Mouse (Mus musculus) ovary, postnatal 36 days (tissue): ENCODE results near the gene Adamts6.

Source experiments
- DNase-seq: peaks from one replicate; pipeline ENCODE4 v3.0.0; 2022; ENCODE audit warnings: low spot score, mixed read lengths

Adamts6 gene

DNA sequence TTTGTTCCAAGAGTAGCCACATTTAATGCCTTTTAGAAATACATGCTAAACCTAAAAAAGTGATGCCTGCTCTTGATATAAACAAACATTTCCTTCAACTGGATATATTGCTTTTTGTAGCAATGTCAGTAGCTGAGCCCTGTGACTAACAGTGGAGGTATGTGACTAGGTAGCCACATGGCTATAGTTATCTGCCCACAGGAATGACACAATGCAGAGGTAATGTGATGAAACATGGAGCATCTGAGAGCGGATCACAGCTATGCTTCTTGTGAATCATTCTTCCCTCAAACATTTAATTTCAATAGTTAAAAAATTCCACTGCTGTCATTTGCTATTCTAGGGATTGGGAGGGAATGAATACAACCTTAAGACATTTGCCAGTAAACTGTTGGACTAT, 172.7 kb downstream of the Adamts6 start:
- DNase-seq, result no peak

DNA sequence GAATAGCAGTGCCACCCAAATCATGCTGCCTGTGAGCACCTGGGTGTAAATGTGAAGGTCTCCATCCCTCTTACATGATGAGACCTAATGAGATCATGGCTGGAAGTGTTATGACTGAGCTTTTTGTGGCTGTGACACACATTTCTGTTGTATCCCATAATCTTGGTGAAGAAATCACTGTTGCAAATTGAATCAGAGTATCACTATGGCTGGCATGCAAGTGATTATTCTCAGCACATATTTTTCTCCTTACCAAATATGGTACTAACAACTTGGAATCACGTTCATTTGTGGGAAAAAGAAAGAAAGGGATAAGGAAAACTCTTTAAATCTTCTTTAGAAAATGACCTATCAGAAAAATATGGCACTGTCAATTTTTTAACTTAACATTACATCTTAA, 180.4 kb downstream of the Adamts6 start:
- DNase-seq, result no peak

DNA sequence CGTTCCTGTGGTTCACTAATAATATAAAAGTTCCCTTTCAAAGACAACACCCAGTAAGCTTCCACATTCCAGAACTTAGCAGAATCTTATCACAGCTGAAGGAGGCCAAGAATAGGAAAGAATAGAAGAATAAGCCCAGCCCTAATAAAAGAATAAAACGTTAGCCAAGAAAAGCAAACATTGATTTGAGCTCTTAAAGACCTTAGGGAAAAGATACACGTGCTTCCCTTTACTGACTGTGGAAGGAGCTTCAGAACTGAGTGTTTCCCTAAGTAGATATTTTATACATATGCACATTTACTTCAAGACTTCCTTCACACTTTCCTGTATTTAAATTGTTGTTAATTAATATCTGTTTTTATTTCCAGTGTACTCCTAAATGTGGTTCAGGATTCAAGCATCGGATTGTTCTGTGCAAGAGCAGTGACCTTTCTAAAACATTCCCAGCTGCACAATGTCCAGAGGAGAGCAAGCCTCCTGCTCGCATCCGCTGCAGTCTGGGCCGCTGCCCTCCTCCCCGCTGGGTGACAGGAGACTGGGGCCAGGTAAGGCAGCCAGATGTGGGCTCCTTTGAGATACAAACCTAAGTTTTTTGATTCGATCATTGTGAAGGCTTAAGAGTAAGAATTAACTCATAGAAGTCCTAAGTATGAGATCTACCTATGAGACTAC, 188.8 kb downstream of the Adamts6 start:
- no peak for DNase-seq

DNA sequence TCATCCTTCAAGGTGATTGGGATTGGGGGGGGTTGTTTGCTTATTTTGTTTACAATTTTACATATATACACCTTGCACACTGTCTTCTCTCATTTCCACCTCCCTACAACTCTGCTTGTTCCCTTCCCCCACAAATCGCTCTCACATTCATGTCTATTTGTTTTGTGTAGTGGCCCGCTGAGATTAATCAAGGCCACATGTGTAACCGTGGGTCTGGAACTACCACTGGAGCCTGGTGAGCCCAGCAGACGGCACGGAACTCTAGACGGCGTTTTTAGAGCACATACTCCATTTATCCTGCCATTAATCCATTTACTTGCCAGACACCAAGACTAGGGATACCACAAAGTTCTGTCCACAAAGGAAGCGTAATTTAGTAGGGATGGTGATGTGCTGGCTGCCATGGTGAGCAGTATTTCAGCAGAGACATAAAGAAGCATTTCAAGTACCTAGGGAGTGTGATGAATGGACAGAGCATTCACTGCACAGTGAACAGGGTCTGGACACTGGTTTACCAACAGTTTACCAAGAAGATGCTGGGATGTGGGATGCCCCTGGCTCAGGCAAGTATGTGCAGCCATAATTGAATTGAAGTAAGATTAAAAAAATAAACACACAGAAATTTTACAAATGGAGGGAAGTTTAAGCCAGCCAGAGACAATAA, 194.9 kb downstream of the Adamts6 start:
- DNase-seq, result no peak

DNA sequence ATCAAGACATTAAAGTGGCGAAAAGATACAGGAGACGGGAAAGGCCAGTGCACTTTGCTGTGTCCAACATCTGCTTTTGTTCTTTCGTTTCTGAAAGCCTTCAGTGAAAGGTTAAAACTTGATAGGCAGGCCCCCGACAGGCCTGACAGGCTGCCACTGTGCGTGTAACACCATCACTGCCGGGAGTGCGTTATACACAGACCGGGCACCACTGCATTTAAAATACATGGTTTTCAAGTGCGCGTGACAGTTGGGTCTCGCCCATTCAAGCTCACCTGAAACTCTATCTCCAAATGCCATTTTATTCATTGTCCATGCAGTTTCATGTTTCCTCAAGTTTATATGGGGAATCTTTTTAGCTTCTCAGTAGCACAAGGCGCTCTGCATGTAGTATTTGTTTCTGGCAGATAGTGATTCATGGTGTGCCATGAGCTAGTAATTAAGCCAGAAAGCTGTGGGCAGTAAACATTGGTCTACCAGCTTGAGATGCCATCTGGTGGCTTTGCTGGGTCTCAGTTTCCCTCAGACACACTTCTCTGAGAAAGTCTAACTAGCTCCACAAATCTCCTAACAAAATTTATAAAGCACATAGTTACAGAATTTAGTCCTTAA, 195.6 kb downstream of the Adamts6 start:
- no peak for DNase-seq

DNA sequence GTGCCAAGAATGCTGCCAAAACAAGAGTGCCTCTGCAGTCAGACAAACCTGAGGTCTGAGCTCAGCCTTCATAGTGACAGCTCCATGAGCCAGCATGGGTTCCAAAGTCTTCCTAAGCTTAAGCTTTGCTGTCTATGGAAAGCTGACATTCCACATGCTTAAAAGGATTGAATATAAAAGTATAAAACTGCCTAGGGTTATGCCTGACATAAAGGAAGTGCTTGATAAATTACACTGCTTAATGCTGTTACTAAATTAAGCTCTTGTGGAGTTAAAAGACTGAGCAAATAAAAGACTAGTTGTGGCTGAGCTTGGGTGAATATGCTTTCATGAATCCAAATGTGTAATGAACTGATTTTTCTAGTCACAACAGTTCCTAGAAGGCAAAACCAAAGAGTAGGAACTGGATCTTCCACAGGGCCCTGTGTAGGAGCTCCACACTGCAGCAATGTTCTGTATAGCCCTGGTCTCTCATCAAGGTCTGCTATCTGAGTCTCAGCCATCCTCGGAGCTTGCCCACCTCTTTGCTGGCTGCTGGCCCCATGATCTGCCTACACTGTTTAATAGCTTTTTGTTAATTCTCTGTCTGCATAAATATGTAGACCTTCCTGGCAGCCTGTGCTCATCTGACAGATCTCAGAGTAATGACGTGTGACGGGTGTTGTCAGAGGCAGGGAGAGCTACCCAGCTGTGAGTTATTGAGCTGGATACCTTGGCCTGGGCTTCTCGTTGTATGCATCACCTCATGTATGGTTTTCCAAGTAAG, 203.6 kb downstream of the Adamts6 start:
- no peak for DNase-seq

DNA sequence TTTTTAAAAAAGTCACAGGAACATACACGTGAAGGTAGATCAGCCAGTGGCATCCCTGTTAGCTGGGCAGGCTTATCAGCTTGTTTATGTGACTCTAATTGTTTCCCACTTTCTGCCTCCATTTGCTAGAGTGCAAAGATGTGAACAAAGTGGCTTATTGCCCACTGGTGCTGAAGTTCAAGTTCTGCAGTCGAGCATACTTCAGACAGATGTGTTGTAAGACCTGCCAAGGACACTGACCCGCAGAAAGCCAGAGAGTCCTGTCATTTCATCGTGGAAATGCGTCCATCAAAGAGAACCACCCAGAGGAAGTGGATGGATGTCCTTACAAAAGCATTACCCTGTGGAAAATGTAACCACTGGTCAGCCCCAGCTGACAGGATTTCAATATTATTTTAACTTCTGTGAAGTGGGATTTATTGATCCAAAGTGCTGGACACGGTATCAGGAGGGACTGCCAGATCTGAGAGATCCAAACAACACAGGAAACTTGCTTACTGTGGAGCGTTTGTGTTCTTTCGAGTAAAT, 205.9 kb downstream of the Adamts6 start:
- DNase-seq, result no peak

DNA sequence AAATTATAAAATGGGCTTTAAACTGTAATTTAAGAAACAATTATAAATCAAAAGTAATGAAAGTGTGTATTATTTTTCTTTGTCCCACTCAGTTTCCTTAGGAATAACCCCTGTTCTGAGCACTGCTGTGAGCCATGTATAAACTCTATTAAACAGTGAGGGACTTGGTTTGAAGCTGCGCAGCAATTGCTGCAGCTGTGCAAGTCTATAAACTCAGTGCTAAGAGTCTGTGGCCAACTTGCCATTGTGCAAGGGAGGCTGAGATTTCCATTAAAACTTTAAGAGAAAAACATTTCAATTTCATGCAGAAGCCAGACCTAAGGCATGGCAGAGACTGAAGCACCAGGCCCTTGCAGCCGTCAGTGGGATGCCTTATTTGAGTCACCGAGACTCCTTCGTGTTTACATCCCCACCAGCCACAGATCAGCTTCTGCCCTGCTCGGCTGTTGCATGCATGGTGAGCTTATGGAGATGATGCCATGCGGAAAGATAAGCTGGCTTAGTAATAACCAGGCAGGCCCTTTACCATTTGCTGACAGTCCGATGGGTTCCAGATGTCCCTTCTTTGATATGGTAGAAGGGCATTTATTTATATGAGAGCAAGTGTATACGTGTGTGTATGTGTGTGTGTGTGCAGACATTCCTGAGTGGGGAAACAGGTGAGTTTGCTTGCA, 206.7 kb downstream of the Adamts6 start:
- no peak for DNase-seq

DNA sequence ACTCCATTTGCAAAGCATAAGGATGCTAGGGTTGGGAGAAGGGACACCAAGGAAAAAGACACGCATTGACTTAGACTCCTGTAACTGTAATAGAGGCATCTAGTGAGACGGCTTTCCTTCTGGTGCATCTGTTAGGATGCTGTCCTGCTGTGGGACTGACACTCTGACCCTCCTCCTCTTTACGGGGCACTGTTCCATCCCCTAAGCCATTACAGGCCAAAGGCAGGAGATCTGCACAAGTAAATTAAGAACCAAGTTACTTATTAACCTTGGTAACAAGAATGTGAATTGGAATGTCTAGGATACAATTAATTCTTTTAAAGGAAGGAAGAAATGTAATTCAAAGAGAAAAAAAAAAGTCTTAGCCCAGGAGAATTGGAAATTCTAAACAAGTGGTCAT, 210.0 kb downstream of the Adamts6 start:
- no peak for DNase-seq

DNA sequence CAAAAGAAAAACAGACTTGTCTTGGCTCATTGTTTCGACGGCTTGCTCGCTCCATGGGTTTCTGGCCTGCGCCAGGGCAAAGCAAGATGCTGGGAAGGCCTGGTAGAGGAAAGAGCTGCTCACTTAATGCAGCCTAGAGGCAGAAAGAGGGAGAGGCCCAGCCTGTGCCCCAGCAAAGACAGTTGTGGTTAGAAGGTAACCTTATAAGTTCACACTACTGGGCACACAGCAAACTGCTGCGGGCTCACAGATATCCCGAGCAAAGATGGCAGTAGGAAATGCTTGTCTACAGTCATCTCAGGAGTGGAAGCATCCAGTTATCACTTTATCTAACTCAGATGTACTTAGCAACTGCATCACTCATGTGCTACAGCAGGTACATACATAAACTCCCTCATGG, 211.0 kb downstream of the Adamts6 start:
- no peak for DNase-seq

DNA sequence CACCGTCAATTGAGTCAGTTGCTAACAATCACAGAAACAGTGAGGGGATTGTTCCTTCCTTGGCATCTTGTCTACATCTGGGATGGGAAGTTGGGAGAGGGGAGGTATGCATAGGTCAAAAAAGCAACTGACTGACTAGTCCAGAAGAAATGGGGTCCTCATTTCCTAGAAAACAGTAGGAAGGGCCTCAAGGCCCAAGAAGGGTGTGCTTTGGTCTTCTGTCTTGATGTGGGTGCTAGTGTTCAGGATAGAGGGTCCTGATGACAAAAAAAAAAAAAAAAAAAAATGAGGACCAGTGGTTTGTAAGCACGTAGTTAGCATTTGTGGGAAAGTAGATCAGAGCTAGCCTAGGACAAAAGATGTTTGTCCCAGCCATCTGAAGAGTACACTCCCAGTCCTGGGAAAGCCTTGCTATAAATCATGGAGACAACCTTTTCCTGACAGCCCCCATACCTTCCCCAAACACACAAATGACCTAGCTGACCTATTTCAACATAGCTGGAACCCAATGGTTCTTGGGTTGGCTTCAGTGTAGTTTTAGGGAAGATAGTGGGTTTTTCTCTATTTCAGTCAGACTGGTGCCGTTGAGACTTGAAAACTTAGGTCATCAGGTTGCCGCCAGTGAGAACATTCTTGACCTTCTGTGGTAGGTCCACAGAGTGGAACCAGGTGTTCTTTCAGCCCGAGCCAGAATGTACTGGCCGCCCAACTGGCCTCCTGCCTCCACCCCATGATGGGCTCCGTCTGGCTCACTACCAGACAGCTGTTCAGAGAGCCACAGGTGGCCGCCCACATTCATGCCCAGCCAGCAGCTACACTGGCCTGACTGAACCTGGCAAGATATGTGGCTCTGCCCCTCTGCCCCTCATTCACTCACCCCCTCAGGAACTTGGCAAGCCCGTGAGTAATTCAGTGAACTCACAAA, 211.7 kb downstream of the Adamts6 start:
- DNase-seq, result peak; percentile 12

DNA sequence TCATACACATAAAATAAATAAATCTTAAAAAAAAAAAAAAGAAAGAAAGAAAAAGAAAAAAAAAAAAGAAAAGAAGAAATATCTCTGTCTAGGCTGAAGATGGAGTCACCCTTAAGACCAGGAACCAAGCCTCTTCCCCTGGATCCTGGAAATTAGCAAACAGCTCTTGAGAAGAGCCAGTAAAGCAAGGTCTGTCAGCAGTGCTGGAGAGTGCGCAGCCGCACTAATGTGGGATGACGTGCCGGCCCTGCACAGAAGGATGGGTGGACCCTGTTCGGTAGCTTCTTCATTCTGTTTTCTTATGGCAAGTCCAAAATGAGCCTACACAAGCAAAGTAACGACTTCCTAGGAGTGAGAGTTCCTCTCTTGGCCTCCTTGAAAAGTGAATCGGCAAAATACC, 214.8 kb downstream of the Adamts6 start:
- no peak for DNase-seq

DNA sequence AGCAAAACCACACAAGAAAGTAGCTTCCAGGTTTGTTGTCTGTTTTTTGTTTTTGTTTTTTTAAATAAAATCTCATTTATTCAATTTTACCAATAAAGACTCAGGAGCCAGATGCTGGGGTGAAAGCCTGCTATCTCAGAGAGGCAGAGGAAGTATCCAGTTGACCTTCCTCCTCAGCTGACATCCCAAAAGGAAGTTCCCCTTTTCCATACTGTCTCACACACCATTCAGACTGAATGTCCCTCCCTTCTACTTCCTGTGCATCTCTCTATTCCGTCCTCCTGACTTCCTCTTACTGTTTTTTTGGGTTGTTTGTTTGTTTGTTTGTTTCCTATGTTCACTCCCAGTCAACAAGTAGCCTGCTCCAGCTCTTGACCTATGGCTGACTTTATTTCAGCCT, 216.4 kb downstream of the Adamts6 start:
- DNase-seq, result no peak

DNA sequence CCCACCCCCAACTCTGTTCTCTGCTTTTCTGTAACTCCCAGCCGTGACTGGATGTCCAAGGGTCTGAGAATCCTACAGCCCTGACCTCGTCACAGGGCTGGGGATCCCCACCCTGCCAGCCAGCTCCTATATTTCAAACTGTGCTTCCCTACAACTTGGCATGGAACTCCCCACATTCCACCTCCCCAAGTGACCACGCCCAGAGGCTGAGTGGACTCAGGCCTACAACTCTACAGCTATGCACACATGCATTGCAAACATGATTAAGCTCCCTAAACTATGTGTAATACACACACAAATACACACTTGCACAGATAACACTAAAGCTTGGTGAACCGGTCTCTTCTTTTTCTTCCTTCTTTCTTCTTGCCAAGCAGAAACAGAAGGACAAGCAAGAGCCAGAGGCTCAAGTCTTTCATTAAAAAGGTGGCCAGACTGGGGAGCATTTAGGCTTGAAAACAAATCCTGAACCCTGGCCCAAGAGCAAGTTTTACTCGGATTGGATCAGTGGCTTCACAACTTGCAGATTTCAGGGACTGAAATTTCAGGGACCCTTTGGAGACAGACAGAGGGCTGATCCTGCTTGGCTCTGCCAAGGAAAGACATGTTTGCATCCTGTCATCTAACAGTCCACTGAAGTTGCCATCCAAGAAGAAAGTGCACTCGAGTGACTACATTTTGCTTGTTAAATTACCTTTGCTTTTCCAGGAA, 218.7 kb downstream of the Adamts6 start:
- no peak for DNase-seq

DNA sequence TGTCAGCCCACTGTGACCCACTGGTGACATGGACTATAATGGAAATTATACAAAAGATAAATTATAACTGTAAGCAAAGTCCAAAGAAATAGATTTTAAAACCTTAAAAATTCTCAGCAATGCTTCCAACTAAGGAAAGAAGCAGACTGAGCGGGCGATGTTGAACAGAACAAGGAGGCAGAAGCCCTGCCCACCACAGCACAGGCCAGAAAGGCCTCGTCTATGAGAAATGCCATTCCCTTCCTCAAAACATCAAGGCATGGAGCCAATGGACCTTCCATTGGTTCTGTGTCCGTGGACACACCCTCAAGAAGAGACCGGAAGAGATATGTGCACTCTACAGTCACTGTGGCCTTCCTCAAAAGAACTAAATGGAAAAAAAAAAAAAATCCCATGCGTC, 220.0 kb downstream of the Adamts6 start:
- no peak for DNase-seq

DNA sequence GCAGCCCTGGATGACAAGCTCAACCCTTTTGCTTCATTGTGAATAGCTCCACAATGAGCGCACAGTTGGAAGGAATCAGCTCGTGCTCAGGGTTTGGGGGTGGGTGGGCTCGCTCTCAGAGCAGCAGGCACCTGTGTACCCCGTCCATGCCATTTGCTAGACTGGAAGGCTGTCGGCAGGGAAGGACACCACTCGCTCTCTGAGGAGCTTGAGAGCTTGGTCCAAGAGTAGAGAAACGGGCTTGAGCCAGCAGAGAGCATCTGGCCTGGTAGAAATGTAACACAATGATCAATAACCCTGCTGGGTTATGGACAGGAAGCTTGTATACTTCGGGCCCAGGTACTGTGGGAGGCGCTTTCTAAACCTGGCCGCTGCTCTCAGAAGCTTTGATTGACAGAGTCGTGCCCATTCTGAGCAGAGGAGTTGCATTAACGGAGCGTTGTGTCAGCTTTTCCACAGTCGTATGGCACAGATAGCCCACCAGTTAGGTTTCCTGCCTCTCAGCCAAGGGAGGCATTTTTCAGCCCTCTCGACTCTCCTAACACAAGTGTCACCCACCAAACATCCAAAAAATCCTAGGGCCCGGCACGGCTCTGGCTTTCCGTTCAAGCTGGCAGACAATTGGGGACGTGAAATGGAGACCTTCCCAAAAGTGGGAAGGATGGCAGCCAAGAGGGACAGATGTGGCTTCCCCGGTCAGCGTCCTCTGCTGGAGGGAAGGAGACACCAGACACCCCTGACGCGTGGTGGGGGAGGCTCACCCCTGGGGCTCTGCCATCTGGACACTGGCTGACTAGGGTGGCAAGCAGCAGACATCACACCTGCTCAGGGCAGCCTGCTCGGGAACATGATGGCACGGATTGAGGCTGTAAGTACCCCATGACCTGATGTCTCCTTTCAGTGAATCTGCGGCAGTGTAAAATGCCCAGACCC, 222.2 kb downstream of the Adamts6 start:
- DNase-seq, result peak; percentile 14

DNA sequence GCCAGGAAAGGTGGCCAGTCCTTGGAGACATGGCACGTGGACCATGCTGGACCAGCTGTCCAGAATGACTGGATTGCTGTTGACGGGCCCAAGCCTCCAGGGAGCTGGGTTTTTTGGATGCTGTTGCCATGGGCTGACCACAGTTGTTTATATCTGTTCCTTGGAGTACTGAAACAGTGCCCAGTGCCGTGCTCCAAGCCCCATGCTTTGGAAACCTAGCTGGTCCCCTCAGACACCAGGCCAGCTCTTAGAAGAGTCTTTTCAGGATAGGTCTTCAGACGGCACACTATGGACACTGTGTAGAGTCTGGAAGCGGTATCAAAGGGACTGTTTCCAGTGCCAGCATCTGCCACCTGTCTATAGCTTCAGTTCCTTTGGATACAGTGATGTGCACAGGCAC, 223.1 kb downstream of the Adamts6 start:
- DNase-seq, result peak; percentile 13

DNA sequence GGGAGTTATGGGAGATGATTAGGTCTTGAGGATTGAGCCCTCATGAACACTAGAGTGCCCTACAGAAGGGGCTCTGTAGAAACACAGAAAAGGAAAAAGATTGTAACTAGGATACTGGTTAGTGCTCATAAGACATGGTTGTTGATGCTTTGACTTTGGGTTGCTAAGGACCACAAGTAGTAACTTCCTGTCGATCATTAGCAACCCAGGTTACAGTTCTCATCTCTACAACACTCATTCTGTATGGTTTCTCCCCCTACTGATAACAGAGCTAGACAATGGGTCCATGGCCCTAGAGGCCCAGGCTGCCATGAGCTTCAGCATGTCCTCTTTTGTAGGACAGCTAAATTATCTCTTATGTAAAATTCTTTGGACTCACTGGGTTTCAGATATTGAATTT, 227.4 kb downstream of the Adamts6 start:
- no peak for DNase-seq

DNA sequence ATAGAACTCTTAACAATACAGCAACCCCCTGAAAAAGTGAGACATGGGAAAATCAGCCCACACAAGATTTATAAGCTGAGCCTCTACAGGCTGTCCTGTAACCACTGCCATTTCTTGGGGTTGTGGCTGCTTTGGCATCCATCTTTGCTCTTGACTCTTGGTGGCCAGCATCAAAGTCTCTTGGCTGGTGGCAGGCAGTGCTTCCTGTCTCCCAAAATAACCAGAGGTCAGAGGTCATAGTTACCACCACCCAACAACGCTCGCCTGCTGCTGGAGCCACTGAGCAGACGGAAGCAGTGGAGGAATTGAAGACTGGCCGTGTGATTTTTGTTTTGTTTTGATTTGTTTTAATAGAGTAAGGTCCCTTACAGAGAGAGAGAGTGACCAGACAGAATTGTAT, 228.5 kb downstream of the Adamts6 start:
- no peak for DNase-seq
